ENCODE assay signal across 7 mouse cellular contexts in genomic region chr7:60622271-60623249, GRCm38 (mm10).
DNase-seq lines count a peak whose midpoint lies in the region; ATAC-seq lines count a peak whose summit lies in the region.
"Not testable (repeated sequence)": the region's sequence is repeated elsewhere in the genome, so short reads cannot be mapped to it uniquely, and the experiment has no call there.

No protein-coding gene starts in this region.

- H3K4me1 ChIP-seq in embryonic facial prominence, embryonic 15.5 days; heart, embryonic 12.5 days (replicated peaks): not testable (repeated sequence)

- intact Hi-C loops in left cerebral cortex, postnatal 36 days (cut with DNase I), result not testable (repeated sequence)

- H3K4me2 ChIP-seq in embryonic facial prominence, embryonic 15.5 days (replicated peaks), result peak overlapping the region; percentile 48
- H3K4me2 ChIP-seq in heart, embryonic 12.5 days, result peak overlapping the region; percentile 59

- 29% methylated on average over 29 of the region's 29 CpGs for WGBS in embryonic facial prominence, embryonic 15.5 days
- 22% methylated on average over 29 of the region's 29 CpGs for WGBS in heart, embryonic 12.5 days

- H3K27me3 ChIP-seq in embryonic facial prominence, embryonic 15.5 days; heart, embryonic 12.5 days (replicated peaks): not testable (repeated sequence)

- H3K4me3 ChIP-seq in embryonic facial prominence, embryonic 15.5 days (replicated peaks), result peak overlapping the region; percentile 36
- peak overlapping the region; percentile 46 for H3K4me3 ChIP-seq in heart, embryonic 12.5 days

- DNase-seq in kidney, adult 9 months, result peak; percentile 24
- peak; percentile 21 to 31 for DNase-seq in left cerebral cortex, postnatal 36 days (ENCODE audit: low spot score in 2 of 2)
- DNase-seq in lung, postnatal 4 days, result peak; percentile 20 to 47
- DNase-seq in retina, postnatal 7 days (ENCODE audit: low read depth, low spot score), result peak; percentile 43

- peak; percentile 72; the same call in 1 of the 2 replicates for ATAC-seq in cerebellum, adult (ENCODE audit: insufficient number of reproducible peaks, low FRiP score, low TSS enrichment)
- not testable (repeated sequence) for ATAC-seq in embryonic facial prominence, embryonic 15.5 days (ENCODE audit: insufficient number of reproducible peaks, low FRiP score, low TSS enrichment, low read depth)
- peak; percentile 57; the same call in 1 of the 2 replicates for ATAC-seq in heart, embryonic 12.5 days (ENCODE audit: insufficient number of reproducible peaks, low FRiP score)

- H3K9me3 ChIP-seq in embryonic facial prominence, embryonic 15.5 days (replicated peaks); heart, embryonic 12.5 days (replicated peaks): not testable (repeated sequence)

- H3K27ac ChIP-seq in embryonic facial prominence, embryonic 15.5 days (replicated peaks); heart, embryonic 12.5 days (ENCODE audit: poor library complexity, severe bottlenecking): not testable (repeated sequence)

- H3K9ac ChIP-seq in embryonic facial prominence, embryonic 15.5 days, result not testable (repeated sequence)
- 0 out of 2 replicates have a peak overlapping the region, but pooled peaks have one; percentile 3 for H3K9ac ChIP-seq in heart, embryonic 12.5 days

- not testable (repeated sequence) for H3K36me3 ChIP-seq in embryonic facial prominence, embryonic 15.5 days; heart, embryonic 12.5 days
